Mouse (Mus musculus): ENCODE data around the gene Tgtp1. TPM values are rescaled to one million over a fixed set of nuclear protein-coding genes. Genes with fewer than 3 reads are reported as not detected.
"Not testable (repeated sequence)": the region's sequence is repeated elsewhere in the genome, so short reads cannot be mapped to it uniquely, and the experiment has no call there.

Gene Tgtp1
- 59.3 and 61.7 TPM in 2 replicates for polyA plus RNA-seq (2015; fragmentation: Nextera tagmentation; extraction: Ambion mirVana)

- DNase-seq (ENCODE audit: low spot score): peak; percentile 15
These were observed at the start of gene Tgtp1 for GRCm38 (mm10) chr11:48994018-48994417. Gene Tgtp1, minus strand, starts transcription at chr11:48994172.

GRCm38 (mm10) chr11:49012074-49012473, 18.1 kb upstream of the Tgtp1 start:
- not testable (repeated sequence) for DNase-seq (ENCODE audit: low spot score)

- DNase-seq (ENCODE audit: low spot score): not testable (repeated sequence)
These were observed 12.8 kb upstream of the Tgtp1 start for GRCm38 (mm10) chr11:49006785-49007184.

GRCm38 (mm10) chr11:49006317-49006716, 12.3 kb upstream of the Tgtp1 start:
- DNase-seq (ENCODE audit: low spot score): not testable (repeated sequence)

- not testable (repeated sequence) for DNase-seq (ENCODE audit: low spot score)
These were observed 6.4 kb upstream of the Tgtp1 start for GRCm38 (mm10) chr11:49000411-49000810.

GRCm38 (mm10) chr11:48993296-48993695, 676 bp downstream of the Tgtp1 start:
- DNase-seq (ENCODE audit: low spot score): not testable (repeated sequence)

- DNase-seq (ENCODE audit: low spot score): peak; percentile 40
These were observed 2.0 kb downstream of the Tgtp1 start, which contains the start of gene Gm12185 for GRCm38 (mm10) chr11:48991740-48992520. Gene Gm12185, minus strand, starts transcription at chr11:48992226.

GRCm38 (mm10) chr11:48989981-48990380, 4.0 kb downstream of the Tgtp1 start:
- not testable (repeated sequence) for DNase-seq (ENCODE audit: low spot score)

- peak; percentile 12 for DNase-seq (ENCODE audit: low spot score)
These were observed 5.8 kb downstream of the Tgtp1 start for GRCm38 (mm10) chr11:48988219-48988618.

- DNase-seq (ENCODE audit: low spot score): not testable (repeated sequence)
These were observed 11.1 kb downstream of the Tgtp1 start for GRCm38 (mm10) chr11:48982848-48983247.

- DNase-seq (ENCODE audit: low spot score): not testable (repeated sequence)
These were observed 13.9 kb downstream of the Tgtp1 start for GRCm38 (mm10) chr11:48980052-48980451.

GRCm38 (mm10) chr11:48979251-48979650, 14.7 kb downstream of the Tgtp1 start, which contains the start of gene 9930111J21Rik1:
Gene 9930111J21Rik1, minus strand, starts transcription at chr11:48979398.
- not testable (repeated sequence) for DNase-seq (ENCODE audit: low spot score)

- not testable (repeated sequence) for DNase-seq (ENCODE audit: low spot score)
These were observed 15.6 kb downstream of the Tgtp1 start, which contains the start of gene Olfr56 for GRCm38 (mm10) chr11:48978240-48978939. Gene Olfr56, plus strand, starts transcription at chr11:48978889.

GRCm38 (mm10) chr11:48974686-48975085, 19.3 kb downstream of the Tgtp1 start:
- DNase-seq (ENCODE audit: low spot score): not testable (repeated sequence)

- not testable (repeated sequence) for DNase-seq (ENCODE audit: low spot score)
These were observed 47.9 kb downstream of the Tgtp1 start, which contains the start of gene Psme2b for GRCm38 (mm10) chr11:48946090-48946489. Gene Psme2b, minus strand, starts transcription at chr11:48946190.

- not testable (repeated sequence) for DNase-seq (ENCODE audit: low spot score)
These were observed 54.7 kb downstream of the Tgtp1 start for GRCm38 (mm10) chr11:48939286-48939685.

Other genes with a start within 250 kb of the Tgtp1 start
- gene Rack1, start 193.8 kb downstream of the Tgtp1 start, polyA plus RNA-seq (2015; fragmentation: Nextera tagmentation; extraction: Ambion mirVana): 988 and 1,015 TPM in 2 replicates
- gene Trim41, start 176.8 kb downstream of the Tgtp1 start, polyA plus RNA-seq (2015; fragmentation: Nextera tagmentation; extraction: Ambion mirVana): 3.5 and 5.5 TPM in 2 replicates
- gene Trim7, start 168.0 kb downstream of the Tgtp1 start, polyA plus RNA-seq (2015; fragmentation: Nextera tagmentation; extraction: Ambion mirVana): 1.1 and 2.1 TPM in 2 replicates
- 7.6 and 8.8 TPM in 2 replicates for gene Gm12184, start 167.5 kb downstream of the Tgtp1 start, polyA plus RNA-seq (2015; fragmentation: Nextera tagmentation; extraction: Ambion mirVana)
- 57.1 and 61.0 TPM in 2 replicates for gene Irgm1, start 122.5 kb downstream of the Tgtp1 start, polyA plus RNA-seq (2015; fragmentation: Nextera tagmentation; extraction: Ambion mirVana)
- 0.29 and 0.46 TPM in 2 replicates for gene Gm5431, start 92.0 kb downstream of the Tgtp1 start, polyA plus RNA-seq (2015; fragmentation: Nextera tagmentation; extraction: Ambion mirVana)
- 6.3 and 9.0 TPM in 2 replicates for gene Psme2b, start 48.0 kb downstream of the Tgtp1 start, polyA plus RNA-seq (2015; fragmentation: Nextera tagmentation; extraction: Ambion mirVana)
- 0.25 and 0.36 TPM in 2 replicates for gene Olfr56, start 15.3 kb downstream of the Tgtp1 start, polyA plus RNA-seq (2015; fragmentation: Nextera tagmentation; extraction: Ambion mirVana)
- 1.8 and 2.1 TPM in 2 replicates for gene 9930111J21Rik1, start 14.8 kb downstream of the Tgtp1 start, polyA plus RNA-seq (2015; fragmentation: Nextera tagmentation; extraction: Ambion mirVana)
- gene Gm12185, start 1.9 kb downstream of the Tgtp1 start, polyA plus RNA-seq (2015; fragmentation: Nextera tagmentation; extraction: Ambion mirVana): 0.93 and 1.2 TPM in 2 replicates
- gene 9930111J21Rik2, start 57.1 kb upstream of the Tgtp1 start, polyA plus RNA-seq (2015; fragmentation: Nextera tagmentation; extraction: Ambion mirVana): 1.1 and 1.5 TPM in 2 replicates
- gene Tgtp2, start 70.0 kb upstream of the Tgtp1 start, polyA plus RNA-seq (2015; fragmentation: Nextera tagmentation; extraction: Ambion mirVana): 58.7 and 59.3 TPM in 2 replicates
- gene Ifi47, start 82.4 kb upstream of the Tgtp1 start, polyA plus RNA-seq (2015; fragmentation: Nextera tagmentation; extraction: Ambion mirVana): 87.1 and 88.7 TPM in 2 replicates
- gene Olfr1396, start 120.7 kb upstream of the Tgtp1 start, polyA plus RNA-seq (2015; fragmentation: Nextera tagmentation; extraction: Ambion mirVana): 0.10 and 0.16 TPM in 2 replicates
- gene Olfr1395, start 148.1 kb upstream of the Tgtp1 start, polyA plus RNA-seq (2015; fragmentation: Nextera tagmentation; extraction: Ambion mirVana): not detected in 2 replicates
- not detected in 2 replicates for gene Olfr1394, start 160.2 kb upstream of the Tgtp1 start, polyA plus RNA-seq (2015; fragmentation: Nextera tagmentation; extraction: Ambion mirVana)
- 1.1 and 1.7 TPM in 2 replicates for gene Btnl9, start 193.0 kb upstream of the Tgtp1 start, polyA plus RNA-seq (2015; fragmentation: Nextera tagmentation; extraction: Ambion mirVana)
- 33.8 and 36.1 TPM in 2 replicates for gene Zfp62, start 209.1 kb upstream of the Tgtp1 start, polyA plus RNA-seq (2015; fragmentation: Nextera tagmentation; extraction: Ambion mirVana)